Mouse (Mus musculus): Measurements from ENCODE around the gene Cbs. TPM values are rescaled to one million over a fixed set of nuclear protein-coding genes. Genes with fewer than 3 reads are reported as not detected.
"Not testable (repeated sequence)": the region's sequence is repeated elsewhere in the genome, so short reads cannot be mapped to it uniquely, and the experiment has no call there.

Gene Cbs
- polyA plus RNA-seq, 2 experiments from 2014 or later, result 0.05 TPM; not detected in 1

- ATAC-seq, result no peak
Observed at GRCm38 (mm10) chr17:31642913-31643312, 5.9 kb upstream of the Cbs start.

DNA sequence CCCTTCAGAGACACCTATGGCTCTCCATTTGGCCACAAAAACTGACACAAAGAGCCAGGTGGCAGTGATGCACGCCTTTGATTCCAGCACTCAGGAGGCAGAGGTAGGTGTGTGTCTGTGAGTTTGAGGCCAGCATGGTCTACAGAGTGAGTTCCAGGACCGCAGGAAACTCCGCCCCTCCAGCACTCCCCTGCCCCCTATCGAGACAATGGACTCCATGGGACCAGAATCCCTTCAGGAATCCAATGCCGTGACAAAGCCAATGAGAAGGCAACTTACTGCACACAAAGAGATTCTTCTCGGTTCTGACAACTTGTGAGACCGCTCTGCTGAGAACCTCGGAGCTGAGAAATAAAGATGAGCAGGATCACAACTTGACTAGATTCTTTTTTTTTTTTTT is 5.3 kb upstream of the Cbs start:
- no peak for ATAC-seq

- no peak for ATAC-seq
Observed at GRCm38 (mm10) chr17:31639651-31640050, 2.6 kb upstream of the Cbs start.

GRCm38 (mm10) chr17:31637866-31638570 is 980 bp upstream of the Cbs start:
- no peak for ATAC-seq

DNA sequence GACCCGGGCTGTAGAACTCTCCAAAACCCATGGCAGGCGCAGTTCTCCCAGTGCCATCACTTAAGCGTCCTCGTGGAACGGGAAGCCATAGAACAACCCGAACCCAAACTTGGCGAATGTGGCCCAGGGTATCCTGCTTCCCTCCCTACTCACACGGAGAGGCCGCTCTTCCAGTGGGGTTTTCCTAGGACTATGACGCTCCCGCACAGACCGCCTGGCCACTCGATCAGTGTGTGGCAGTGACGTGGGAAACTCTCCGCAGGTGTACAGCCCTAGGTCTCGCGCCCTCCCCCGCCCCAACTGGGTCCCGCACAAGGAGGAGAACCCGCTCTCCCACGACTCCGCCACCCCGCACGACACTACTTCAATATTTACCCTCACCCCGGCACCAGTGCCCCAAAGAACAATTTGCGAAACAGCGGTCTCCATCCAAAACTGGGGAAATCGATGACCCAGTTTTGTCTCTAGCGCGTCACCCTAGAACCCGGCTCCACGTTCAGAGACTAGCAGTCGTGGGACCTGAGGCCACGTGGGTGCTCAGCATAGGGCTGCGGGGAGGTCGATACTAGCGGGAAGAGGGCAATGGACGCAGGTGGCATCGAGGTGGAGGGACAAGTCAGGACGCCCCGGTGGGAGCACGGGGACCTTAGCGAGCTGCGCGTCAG is 629 bp downstream of the Cbs start:
- no peak for ATAC-seq

GRCm38 (mm10) chr17:31635781-31636180 is 1.3 kb downstream of the Cbs start:
- ATAC-seq, result no peak

DNA sequence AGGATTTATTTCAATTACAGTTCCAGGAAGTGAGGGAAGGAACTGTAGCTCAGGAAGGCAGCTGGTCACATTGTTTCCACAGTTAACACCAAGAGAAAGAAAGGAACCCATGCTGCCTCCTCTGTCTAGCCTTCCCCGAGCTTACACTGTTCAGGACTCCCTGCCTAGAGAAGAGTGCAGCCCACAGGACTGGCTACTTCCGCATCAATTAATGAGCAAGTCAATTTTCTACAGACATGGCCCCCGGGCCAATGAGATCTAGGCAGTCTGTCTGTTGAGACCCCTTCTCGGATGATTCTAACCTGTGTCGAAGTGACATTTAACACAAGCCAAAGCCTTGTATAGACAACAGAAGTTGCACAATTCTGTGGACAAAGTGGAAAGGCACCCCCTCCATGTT is 2.1 kb downstream of the Cbs start:
- ATAC-seq, result no peak

GRCm38 (mm10) chr17:31633007-31633406 is 4.0 kb downstream of the Cbs start:
- ATAC-seq, result no peak

DNA sequence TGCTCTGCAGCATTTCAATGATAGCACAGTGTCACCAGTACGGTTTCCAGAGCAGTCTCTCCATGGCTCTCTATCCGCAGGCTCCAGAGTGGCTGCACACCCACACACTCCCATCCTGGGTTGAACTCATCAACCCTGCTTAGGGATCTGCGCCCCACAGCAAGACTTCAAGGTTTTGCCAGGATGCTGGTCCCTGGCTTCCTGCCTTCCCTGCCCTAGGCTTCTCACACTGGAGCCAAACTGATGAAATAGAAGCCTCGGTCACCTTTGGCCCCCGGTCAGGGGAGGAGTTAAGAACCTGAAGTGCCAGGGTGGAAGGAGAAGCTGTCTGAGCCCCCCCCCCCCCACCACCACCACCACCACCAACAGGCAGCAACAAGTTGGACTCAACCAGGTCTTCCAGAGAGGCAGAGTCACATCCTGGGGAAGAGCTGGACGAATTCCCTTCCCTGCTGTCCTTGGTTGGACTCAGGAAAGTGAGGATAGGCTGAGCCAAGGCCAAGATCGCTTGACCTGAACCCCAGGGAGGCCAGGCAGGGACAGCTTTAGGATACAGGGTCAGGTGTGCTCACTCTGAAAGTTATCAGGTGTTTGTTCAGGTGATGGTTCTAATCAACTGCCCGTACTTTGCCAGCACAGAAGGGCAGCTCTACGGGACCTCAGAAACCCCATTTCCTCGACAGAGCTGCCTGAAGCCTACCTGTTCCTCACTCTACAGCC is 5.8 kb downstream of the Cbs start:
- no peak for ATAC-seq

DNA sequence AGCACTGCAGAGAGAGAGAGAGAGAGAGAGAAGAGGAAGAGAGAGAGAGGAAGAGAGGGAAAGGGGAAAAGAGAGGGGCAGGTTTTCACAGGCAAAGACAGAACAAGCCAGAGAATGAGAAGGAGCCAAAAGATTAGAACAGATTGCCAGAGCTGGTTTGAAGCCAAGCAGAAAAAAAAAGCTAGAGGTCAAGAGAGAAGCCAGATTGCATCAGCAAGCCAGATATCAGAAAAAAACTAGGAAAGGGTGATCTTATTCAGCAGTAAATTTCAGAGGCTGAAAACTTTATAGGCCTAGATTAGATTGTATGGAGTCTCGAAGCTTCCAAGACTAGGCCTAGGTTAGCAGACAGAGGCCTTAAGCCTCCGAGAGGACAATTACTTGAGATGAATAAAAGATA is 9.1 kb downstream of the Cbs start:
- no peak for ATAC-seq

- ATAC-seq, result no peak
Observed at GRCm38 (mm10) chr17:31623101-31623500, 13.9 kb downstream of the Cbs start.

DNA sequence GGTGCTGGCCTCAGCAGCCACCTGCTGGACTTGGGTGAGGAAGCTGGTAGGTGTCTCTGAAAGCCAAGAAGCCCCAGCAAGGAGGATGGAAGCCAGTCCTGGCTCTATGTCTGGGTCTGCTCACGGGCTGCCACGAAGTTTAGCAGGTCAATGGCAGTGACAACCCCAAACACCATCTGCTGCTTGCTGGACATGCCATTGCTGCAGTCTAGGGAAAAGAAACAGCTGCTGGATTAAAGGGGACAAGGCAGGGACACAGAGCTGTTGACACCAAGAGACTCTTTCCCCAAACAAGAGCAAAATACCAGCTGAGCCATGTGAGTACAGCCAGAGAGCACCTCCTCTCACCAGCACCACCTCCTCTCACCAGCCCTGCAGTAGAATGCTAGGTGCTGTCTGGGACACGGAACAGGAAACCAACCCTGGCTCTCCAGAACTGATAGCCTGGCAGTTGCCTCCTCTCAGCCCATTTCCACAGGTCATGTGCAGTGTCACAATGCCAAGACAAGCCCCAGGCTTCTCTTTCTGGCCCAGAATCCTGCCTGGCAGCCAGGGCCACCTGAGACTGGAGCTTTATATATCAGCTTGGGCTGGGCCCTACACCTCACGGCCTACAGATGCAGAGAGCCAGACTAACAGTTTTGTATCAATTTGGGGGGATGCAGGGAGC is 23.8 kb downstream of the Cbs start:
- ATAC-seq, result no peak

GRCm38 (mm10) chr17:31609895-31610294 is 27.1 kb downstream of the Cbs start:
- ATAC-seq, result no peak

GRCm38 (mm10) chr17:31609173-31609572 is 27.9 kb downstream of the Cbs start:
- not testable (repeated sequence) for ATAC-seq

DNA sequence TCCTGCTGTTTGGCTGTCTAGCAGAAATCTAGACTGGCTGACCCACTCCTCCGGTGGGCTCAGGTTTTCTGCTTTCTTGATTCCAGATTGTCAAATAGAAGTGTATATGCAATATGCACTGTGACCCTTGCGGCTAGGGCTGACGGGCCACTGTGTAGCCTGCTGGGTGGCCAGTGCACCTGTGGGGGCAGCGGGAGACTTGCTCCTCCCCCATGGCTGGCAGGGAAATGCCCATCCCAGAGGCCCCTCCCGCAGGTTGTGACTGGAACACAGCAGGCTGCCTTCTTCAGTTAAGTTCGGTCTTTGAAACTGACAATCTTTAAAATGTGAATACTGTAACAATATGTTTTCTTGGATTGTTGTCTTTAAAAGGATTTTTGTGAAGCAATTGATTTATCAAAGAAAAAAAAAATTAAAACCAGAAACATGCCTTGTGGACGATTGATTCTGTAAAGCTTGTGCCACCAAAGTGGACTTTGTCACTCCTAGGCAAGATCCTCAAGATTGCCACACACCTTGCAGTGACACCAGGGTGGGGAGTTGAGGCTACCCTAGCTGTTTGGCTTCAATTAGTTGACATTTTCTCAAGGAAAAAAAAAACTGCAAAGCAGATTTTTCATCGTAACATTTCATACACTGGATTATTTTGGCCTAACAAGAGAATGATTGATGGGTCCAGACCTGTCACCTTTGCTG is 29.6 kb downstream of the Cbs start:
- no peak for ATAC-seq

- ATAC-seq, result no peak
Observed at GRCm38 (mm10) chr17:31606424-31606823, 30.6 kb downstream of the Cbs start.

- ATAC-seq, result no peak
Observed at GRCm38 (mm10) chr17:31598593-31598992, 38.4 kb downstream of the Cbs start.

GRCm38 (mm10) chr17:31597957-31598356 is 39.1 kb downstream of the Cbs start:
- no peak for ATAC-seq

- no peak for ATAC-seq
Observed at GRCm38 (mm10) chr17:31595077-31595476, 42.0 kb downstream of the Cbs start.

DNA sequence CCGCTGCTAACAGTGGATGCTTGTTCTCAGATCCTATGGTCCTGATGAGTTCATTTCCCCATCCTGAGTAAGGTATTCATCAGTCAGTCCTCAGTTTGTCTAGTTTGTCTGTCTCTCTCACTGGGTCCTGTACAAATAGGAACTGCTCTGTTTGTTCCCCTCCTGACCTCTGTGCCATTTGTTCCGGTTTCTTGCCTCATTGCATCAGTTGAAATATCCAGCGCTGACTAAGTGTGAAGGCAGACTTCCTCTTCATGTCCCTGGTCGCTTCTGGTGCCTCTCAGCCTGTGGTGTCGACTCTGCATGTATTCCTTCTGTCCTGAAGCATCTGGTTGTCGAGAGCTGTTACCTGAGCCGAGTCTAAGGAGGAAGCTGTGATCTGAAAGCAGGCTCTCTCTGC is 42.4 kb downstream of the Cbs start:
- no peak for ATAC-seq

GRCm38 (mm10) chr17:31590846-31591245 is 46.2 kb downstream of the Cbs start:
- no peak for ATAC-seq

DNA sequence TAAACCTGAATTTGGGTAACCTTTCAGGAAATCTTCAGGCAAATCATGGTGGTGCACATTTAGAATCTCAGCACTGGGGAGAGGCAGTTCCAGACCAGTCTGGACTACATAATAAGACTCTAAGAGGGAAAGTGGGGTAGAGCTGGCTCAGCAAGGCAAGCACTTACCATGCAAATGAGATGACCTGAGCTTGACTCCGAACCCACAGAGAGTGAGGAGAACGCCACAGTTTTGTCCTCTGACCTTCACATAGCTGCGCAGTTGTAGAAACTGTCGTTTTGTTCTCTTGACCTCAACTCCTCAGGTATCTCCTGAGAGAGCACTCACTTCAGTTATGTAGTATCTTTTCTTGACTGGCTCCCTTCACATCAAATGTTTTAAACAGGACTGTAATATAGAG is 48.3 kb downstream of the Cbs start:
- no peak for ATAC-seq

- no peak for ATAC-seq
Observed at GRCm38 (mm10) chr17:31588115-31588514, 48.9 kb downstream of the Cbs start.

Data from activated CD4-positive, CD25-positive, alpha-beta regulatory T cell, adult 4 months (primary cell).